Mouse (Mus musculus) kidney, adult 2 months (tissue): ENCODE data around the gene Gfi1. TPM values are rescaled to one million over a fixed set of nuclear protein-coding genes. Genes with fewer than 3 reads are reported as not detected.

Experiments used
- DNase-seq: peaks from one replicate; pipeline ENCODE4 v3.0.0; 2021
- H3K27ac ChIP-seq: fragments of 200-500 bp; 2 replicates; pipeline ENCODE4 v1.5.1; 2012; ENCODE audit warnings: low read depth, low read length, control low read depth, inconsistent platforms; ENCODE audit not compliant: insufficient read depth
- H3K27me3 ChIP-seq: fragments of 200-500 bp; replicated peaks from 2 replicates; pipeline ENCODE4 v1.6.1; 2012; ENCODE audit warnings: mild to moderate bottlenecking, moderate library complexity, low read length, inconsistent platforms; ENCODE audit not compliant: control insufficient read depth, insufficient read depth
- H3K36me3 ChIP-seq: fragments of 200-500 bp; 2 replicates; pipeline ENCODE4 v1.6.1; 2012; ENCODE audit warnings: mild to moderate bottlenecking, moderate library complexity, low read length, inconsistent platforms; ENCODE audit not compliant: control insufficient read depth, insufficient read depth
- H3K4me1 ChIP-seq: fragments of 200-500 bp; 2 replicates; pipeline ENCODE4 v1.6.1; 2011; ENCODE audit warnings: low read length; ENCODE audit not compliant: control insufficient read depth, insufficient read depth
- H3K4me3 ChIP-seq: fragments of 200-500 bp; 2 replicates; pipeline ENCODE4 v1.5.1; 2011; ENCODE audit warnings: mild to moderate bottlenecking, low read depth, low read length, control low read depth; ENCODE audit not compliant: insufficient read depth
- CTCF ChIP-seq: fragments of 200-500 bp; conservative IDR thresholded peaks from 2 replicates; pipeline ENCODE4 v1.5.1; 2011; ENCODE audit warnings: low read depth, mild to moderate bottlenecking, control low read depth, low read length, moderate library complexity, mixed read lengths; ENCODE audit not compliant: insufficient read depth, insufficient read length
- POLR2A ChIP-seq: fragments of 200-500 bp; IDR thresholded peaks from one replicate; pipeline ENCODE4 v1.6.1; 2011; ENCODE audit warnings: low read depth, low read length, control low read depth
- WGBS: fragments of 180-500 bp; shearing (Covaris S2); methylation state at CpG from one replicate; pipeline ENCODE4 v1.1.7; 2018; 5-methylcytosine and 5-hydroxymethylcytosine counted together
- polyA plus RNA-seq: library from polyadenylated mRNA; depleted of rRNA; stranded (reverse); fragments of >200 nt; gene quantifications from 2 replicates; pipeline ENCODE4 v1.2.3, GENCODE M21; 2012

Gene Gfi1
- polyA plus RNA-seq, 1 experiment: 0.53 TPM

DNA sequence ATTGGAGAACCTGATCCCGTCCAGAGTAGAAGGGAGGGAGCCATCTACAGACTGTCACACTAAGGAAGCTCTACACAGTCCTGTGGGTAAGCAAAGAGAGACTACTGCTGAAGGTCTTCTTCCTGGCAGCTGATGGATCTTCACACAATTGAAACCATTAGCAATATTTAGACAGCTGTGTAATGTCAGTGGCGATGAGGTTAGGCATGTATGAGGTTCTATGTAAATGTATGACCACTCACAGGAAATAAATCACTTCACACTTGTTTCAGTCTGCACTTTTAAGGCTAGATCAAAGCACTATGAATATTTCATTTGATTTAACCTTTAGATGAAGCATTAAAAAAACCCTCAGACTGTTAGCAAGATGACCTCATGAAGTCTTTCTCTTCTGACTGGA is 30.2 kb upstream of the Gfi1 start:
- no peaks in the 10 kb centered on the region for H3K4me1 ChIP-seq
- TF ChIP-seq POLR2A: no peak
- TF ChIP-seq CTCF: no peak
- no peaks in the 10 kb centered on the region for H3K27me3 ChIP-seq
- WGBS: 68% methylated on average over 2 of the region's 2 CpGs
- no peak for DNase-seq
- H3K27ac ChIP-seq: no peak overlapping the region
- H3K4me3 ChIP-seq: no peak overlapping the region
- H3K36me3 ChIP-seq: no peaks in the 10 kb centered on the region; the same call in 1 of the 2 replicates

GRCm38 (mm10) chr5:107754740-107755139 is 28.9 kb upstream of the Gfi1 start:
- no peak overlapping the region for H3K27ac ChIP-seq
- no peak for TF ChIP-seq POLR2A
- no peak for TF ChIP-seq CTCF
- WGBS: 57% methylated on average over 1 of the region's 1 CpGs
- no peak for DNase-seq
- H3K4me1 ChIP-seq: 0 out of 2 replicates have a peak, but pooled peaks cover 3% of the 10 kb centered on the region
- H3K36me3 ChIP-seq: no peaks in the 10 kb centered on the region; the same call in 1 of the 2 replicates
- no peak overlapping the region for H3K4me3 ChIP-seq
- H3K27me3 ChIP-seq: no peaks in the 10 kb centered on the region

- H3K27ac ChIP-seq: no peak overlapping the region
- DNase-seq: no peak
- no peak overlapping the region for H3K4me3 ChIP-seq
- TF ChIP-seq CTCF (no peak), POLR2A (no peak)
- H3K36me3 ChIP-seq: no peaks in the 10 kb centered on the region; the same call in 1 of the 2 replicates
- 98% methylated on average over 7 of the region's 7 CpGs for WGBS
- no peaks in the 10 kb centered on the region for H3K27me3 ChIP-seq
- 0 out of 2 replicates have a peak, but pooled peaks cover 3% of the 10 kb centered on the region for H3K4me1 ChIP-seq
Measured at GRCm38 (mm10) chr5:107753656-107754055, 27.8 kb upstream of the Gfi1 start.

- WGBS: 52% methylated on average over 9 of the region's 9 CpGs
- no peak overlapping the region for H3K27ac ChIP-seq
- H3K27me3 ChIP-seq: no peaks in the 10 kb centered on the region
- peak; percentile 45 for DNase-seq
- no peak overlapping the region for H3K4me3 ChIP-seq
- 0 out of 2 replicates have a peak, but pooled peaks cover 3% of the 10 kb centered on the region for H3K4me1 ChIP-seq
- no peak for TF ChIP-seq CTCF
- no peak for TF ChIP-seq POLR2A
- H3K36me3 ChIP-seq: no peaks in the 10 kb centered on the region; the same call in 1 of the 2 replicates
Measured at GRCm38 (mm10) chr5:107749229-107749916, 23.5 kb upstream of the Gfi1 start.

DNA sequence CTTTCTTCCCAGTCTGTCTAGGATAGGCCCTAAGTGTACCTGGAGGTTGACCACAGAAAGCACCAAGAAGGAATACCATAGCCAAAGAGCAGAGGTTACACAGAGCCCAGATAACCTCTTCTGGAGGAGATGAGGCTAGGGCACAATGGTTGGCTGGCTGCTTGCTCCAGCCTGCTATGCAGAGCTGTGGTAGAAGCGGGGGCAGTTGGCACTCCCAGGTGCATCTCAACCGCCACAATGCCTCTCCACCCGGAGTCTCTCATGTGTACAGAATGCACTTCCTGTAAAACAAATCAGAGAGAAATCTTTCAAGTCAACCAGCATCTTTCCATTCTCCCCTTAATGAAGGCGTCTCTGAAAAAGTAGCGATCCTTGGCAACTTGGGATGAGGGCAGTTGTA is 13.2 kb upstream of the Gfi1 start:
- H3K4me3 ChIP-seq: no peak overlapping the region
- H3K36me3 ChIP-seq: peaks cover 2% of the 10 kb centered on the region; the same call in 1 of the 2 replicates
- no peaks in the 10 kb centered on the region for H3K27me3 ChIP-seq
- 87% methylated on average over 5 of the region's 5 CpGs for WGBS
- H3K4me1 ChIP-seq: no peaks in the 10 kb centered on the region
- TF ChIP-seq POLR2A (no peak), CTCF (no peak)
- DNase-seq: no peak
- H3K27ac ChIP-seq: no peak overlapping the region

DNA sequence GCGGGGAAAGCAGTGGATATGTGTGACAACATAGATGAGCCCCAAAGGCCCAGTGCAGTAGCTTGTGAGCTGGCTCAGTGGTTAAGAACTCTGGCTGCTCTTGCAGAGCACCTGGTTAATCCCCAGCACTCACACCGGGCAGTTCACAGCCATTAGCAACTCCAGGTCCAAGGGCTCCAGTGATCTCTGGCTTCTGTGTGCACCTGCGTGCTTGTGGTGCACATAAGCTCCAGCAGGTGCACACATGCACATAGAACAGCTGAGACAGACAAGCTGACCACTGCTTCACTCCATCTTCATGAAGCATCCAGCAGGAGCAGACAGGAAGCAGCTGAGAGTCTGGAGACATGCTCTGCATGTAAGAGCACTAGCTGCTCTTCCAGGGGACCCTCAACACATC is 12.5 kb upstream of the Gfi1 start:
- no peak for TF ChIP-seq CTCF
- TF ChIP-seq POLR2A: no peak
- WGBS: 78% methylated on average over 3 of the region's 3 CpGs
- Histone ChIP-seq H3K27ac (no peak overlapping the region), H3K4me1 (no peaks in the 10 kb centered on the region), H3K4me3 (no peak overlapping the region), H3K36me3 (no peaks in the 10 kb centered on the region), H3K27me3 (no peaks in the 10 kb centered on the region)
- DNase-seq: no peak

DNA sequence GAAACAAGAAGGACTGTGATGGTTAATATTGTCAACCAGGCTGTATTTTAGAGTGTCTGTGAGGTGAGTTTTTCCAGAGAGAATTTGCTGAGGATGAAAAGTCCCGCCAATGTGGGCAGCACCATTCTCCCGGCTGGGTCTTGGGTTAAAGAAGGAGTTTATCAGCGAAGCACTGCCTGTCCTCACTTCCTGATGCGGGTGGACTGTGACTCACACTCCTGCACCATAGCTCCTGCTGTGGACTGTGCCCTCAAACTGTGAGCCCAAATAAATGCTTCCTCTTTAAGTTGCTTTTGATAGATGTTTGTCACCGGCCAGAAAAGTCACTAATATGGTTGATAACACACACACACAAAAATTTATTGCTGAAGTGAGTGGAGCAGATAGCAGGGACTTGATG is 10.3 kb upstream of the Gfi1 start:
- TF ChIP-seq POLR2A: no peak
- no peak for TF ChIP-seq CTCF
- Histone ChIP-seq H3K4me1 (no peaks in the 10 kb centered on the region), H3K27ac (no peak overlapping the region), H3K27me3 (no peaks in the 10 kb centered on the region), H3K4me3 (no peak overlapping the region), H3K36me3 (no peaks in the 10 kb centered on the region)
- DNase-seq: no peak
- 83% methylated on average over 5 of the region's 5 CpGs for WGBS
